Mouse (Mus musculus) lung, postnatal 0 days (tissue): ENCODE results near the gene Vps26a.

Experiments
- CTCF ChIP-seq: IDR thresholded peaks from 2 replicates; pipeline ENCODE4 v1.5.1; 2016; ENCODE audit warnings: antibody characterized with exemption, mild to moderate bottlenecking
- EP300 ChIP-seq: IDR thresholded peaks from 2 replicates; pipeline ENCODE4 v1.6.1; 2016; ENCODE audit warnings: antibody characterized with exemption, mild to moderate bottlenecking, control low read depth

DNA sequence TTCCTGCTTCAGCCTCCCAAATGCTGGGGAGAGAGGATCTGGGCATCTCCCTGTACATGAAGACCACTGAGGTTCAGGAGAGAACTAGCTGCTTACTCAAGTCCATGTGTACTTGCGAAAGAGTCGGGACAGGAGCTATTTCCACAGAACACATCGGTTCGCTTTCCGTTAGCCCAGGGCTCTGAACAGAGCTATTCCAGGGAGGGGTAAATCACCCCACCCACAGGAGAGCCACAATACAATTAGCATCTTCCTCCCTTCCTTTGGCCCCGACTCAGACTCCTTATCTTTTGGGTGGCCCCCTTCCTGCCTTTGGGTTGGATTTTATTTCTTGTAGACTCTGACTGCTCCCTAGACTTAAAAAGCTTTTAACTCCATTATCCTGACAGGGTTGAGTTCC lies 30.9 kb upstream of the Vps26a start:
- TF ChIP-seq CTCF (no peak), EP300 (0 out of 2 replicates have a peak, but pooled peaks have one; percentile 17)
